Mouse (Mus musculus): ENCODE results near the gene 9430015G10Rik.

Gene 9430015G10Rik

GRCm38 (mm10) chr4:156109570-156110331 lies at the start of gene 9430015G10Rik:
Gene 9430015G10Rik (plus strand): TSS chr4:156109982.
- peak; percentile 99 for ATAC-seq (ENCODE audit: insufficient number of reproducible peaks, low FRiP score, low TSS enrichment)

GRCm38 (mm10) chr4:156063861-156064509 lies 45.8 kb upstream of the 9430015G10Rik start:
- ATAC-seq (ENCODE audit: insufficient number of reproducible peaks, low FRiP score, low TSS enrichment), result no peak

- ATAC-seq (ENCODE audit: insufficient number of reproducible peaks, low FRiP score, low TSS enrichment), result no peak
Measured at GRCm38 (mm10) chr4:156064510-156064897, 45.3 kb upstream of the 9430015G10Rik start.

- ATAC-seq (ENCODE audit: insufficient number of reproducible peaks, low FRiP score, low TSS enrichment), result no peak
Measured at GRCm38 (mm10) chr4:156065156-156065894, 44.5 kb upstream of the 9430015G10Rik start.

- ATAC-seq (ENCODE audit: insufficient number of reproducible peaks, low FRiP score, low TSS enrichment), result no peak
Measured at GRCm38 (mm10) chr4:156067256-156067949, 42.4 kb upstream of the 9430015G10Rik start.

- ATAC-seq (ENCODE audit: insufficient number of reproducible peaks, low FRiP score, low TSS enrichment), result no peak
Measured at GRCm38 (mm10) chr4:156069701-156070100, 40.1 kb upstream of the 9430015G10Rik start.

- no peak for ATAC-seq (ENCODE audit: insufficient number of reproducible peaks, low FRiP score, low TSS enrichment)
Measured at GRCm38 (mm10) chr4:156070276-156070675, 39.5 kb upstream of the 9430015G10Rik start.

- ATAC-seq (ENCODE audit: insufficient number of reproducible peaks, low FRiP score, low TSS enrichment), result no peak
Measured at GRCm38 (mm10) chr4:156070716-156071115, 39.1 kb upstream of the 9430015G10Rik start.

GRCm38 (mm10) chr4:156076911-156077382 lies 32.8 kb upstream of the 9430015G10Rik start:
- no peak for ATAC-seq (ENCODE audit: insufficient number of reproducible peaks, low FRiP score, low TSS enrichment)

GRCm38 (mm10) chr4:156077499-156078301 lies 32.1 kb upstream of the 9430015G10Rik start:
- no peak for ATAC-seq (ENCODE audit: insufficient number of reproducible peaks, low FRiP score, low TSS enrichment)

- no peak for ATAC-seq (ENCODE audit: insufficient number of reproducible peaks, low FRiP score, low TSS enrichment)
Measured at GRCm38 (mm10) chr4:156082621-156083234, 27.1 kb upstream of the 9430015G10Rik start.

GRCm38 (mm10) chr4:156083348-156083747 lies 26.4 kb upstream of the 9430015G10Rik start:
- ATAC-seq (ENCODE audit: insufficient number of reproducible peaks, low FRiP score, low TSS enrichment), result no peak

- ATAC-seq (ENCODE audit: insufficient number of reproducible peaks, low FRiP score, low TSS enrichment), result no peak
Measured at GRCm38 (mm10) chr4:156084096-156084879, 25.5 kb upstream of the 9430015G10Rik start.

- no peak for ATAC-seq (ENCODE audit: insufficient number of reproducible peaks, low FRiP score, low TSS enrichment)
Measured at GRCm38 (mm10) chr4:156085256-156085655, 24.5 kb upstream of the 9430015G10Rik start.

GRCm38 (mm10) chr4:156087398-156088087 lies 22.2 kb upstream of the 9430015G10Rik start:
- no peak for ATAC-seq (ENCODE audit: insufficient number of reproducible peaks, low FRiP score, low TSS enrichment)

GRCm38 (mm10) chr4:156091236-156091635 lies 18.5 kb upstream of the 9430015G10Rik start:
- ATAC-seq (ENCODE audit: insufficient number of reproducible peaks, low FRiP score, low TSS enrichment), result no peak

GRCm38 (mm10) chr4:156092765-156093164 lies 17.0 kb upstream of the 9430015G10Rik start:
- no peak for ATAC-seq (ENCODE audit: insufficient number of reproducible peaks, low FRiP score, low TSS enrichment)

- no peak for ATAC-seq (ENCODE audit: insufficient number of reproducible peaks, low FRiP score, low TSS enrichment)
Measured at GRCm38 (mm10) chr4:156093758-156094157, 16.0 kb upstream of the 9430015G10Rik start.
